Mouse (Mus musculus) midbrain, embryonic 14.5 days (tissue): ENCODE measurements at regions not wholly inside any gene's neighbourhood (a gene's known extent, or its start where the extent isn't known, plus 50 kb on each side); places are given as distances from the start of the nearest gene placed in this dataset.

Experiments
- ATAC-seq: fragments of 200-750 bp; cut with Nextera tagmentation; 2 replicates; pipeline ENCODE4 v1.8.0; 2017; ENCODE audit warnings: moderate number of reproducible peaks, moderate library complexity; ENCODE audit not compliant: low FRiP score, low TSS enrichment
- DNase-seq: peaks from one replicate; pipeline ENCODE4 v3.0.0-alpha.2; 2015
- H3K27ac ChIP-seq: fragments of 300-500 bp; sonication (generic); replicated peaks from 2 replicates; pipeline ENCODE4 v1.5.1; 2014; ENCODE audit warnings: mild to moderate bottlenecking, low read depth, low read length, moderate library complexity
- H3K27me3 ChIP-seq: fragments of 300-500 bp; sonication (generic); 2 replicates; pipeline ENCODE4 v1.6.1; 2014; ENCODE audit warnings: low read length, control low read depth, mixed read lengths; ENCODE audit not compliant: control insufficient read depth, insufficient read depth
- H3K36me3 ChIP-seq: fragments of 300-500 bp; sonication (generic); 2 replicates; pipeline ENCODE4 v1.6.1; 2014; ENCODE audit warnings: low read length, control low read depth; ENCODE audit not compliant: control insufficient read depth, insufficient read depth
- H3K4me1 ChIP-seq: fragments of 300-500 bp; sonication (generic); 2 replicates; pipeline ENCODE4 v1.6.1; 2014; ENCODE audit warnings: mild to moderate bottlenecking, antibody characterized with exemption, low read length, control low read depth; ENCODE audit not compliant: control insufficient read depth, insufficient read depth
- H3K4me2 ChIP-seq: fragments of 300-500 bp; sonication (generic); 2 replicates; pipeline ENCODE4 v1.6.1; 2014; ENCODE audit warnings: mild to moderate bottlenecking, low read length, moderate library complexity
- H3K4me3 ChIP-seq: fragments of 300-500 bp; sonication (generic); replicated peaks from 2 replicates; pipeline ENCODE4 v1.5.1; 2014; ENCODE audit warnings: low read depth, low read length
- H3K9ac ChIP-seq: fragments of 300-500 bp; sonication (generic); replicated peaks from 2 replicates; pipeline ENCODE4 v1.6.1; 2014; ENCODE audit warnings: mild to moderate bottlenecking, low read length, moderate library complexity
- H3K9me3 ChIP-seq: fragments of 300-500 bp; sonication (generic); 2 replicates; pipeline ENCODE4 v1.6.1; 2016; ENCODE audit warnings: low read length, control low read depth, mixed read lengths; ENCODE audit not compliant: control insufficient read depth
- WGBS: fragments of 180-500 bp; shearing (Covaris S2); extraction: QIAGEN DNeasy Blood & Tissue Kit; methylation state at CpG from one replicate; pipeline ENCODE4 v1.1.7; 2014; 5-methylcytosine and 5-hydroxymethylcytosine counted together

DNA sequence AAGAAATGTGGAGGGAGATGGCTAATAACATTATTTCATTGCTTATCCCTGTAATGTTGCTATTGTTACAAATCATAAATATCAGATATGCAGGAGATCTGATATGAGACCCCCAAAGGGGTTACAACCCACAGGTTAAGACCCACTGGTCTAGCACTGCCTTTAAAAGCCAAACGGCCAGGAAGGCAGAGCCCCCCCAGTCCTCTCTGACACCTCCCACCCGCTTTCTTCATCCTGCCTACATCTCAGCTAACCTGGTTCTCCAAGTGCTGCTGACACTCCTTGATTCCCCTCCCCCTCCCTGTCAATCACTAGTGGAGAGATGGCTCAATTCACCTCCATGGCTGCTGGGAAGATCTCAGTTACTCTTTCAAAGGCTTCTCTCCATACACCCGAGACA lies 94.9 kb downstream of the Tmem30b start:
- Histone ChIP-seq H3K4me3 (no peak overlapping the region), H3K36me3 (no peaks in the 10 kb centered on the region), H3K27me3 (no peaks in the 10 kb centered on the region), H3K9me3 (no peaks in the 10 kb centered on the region), H3K9ac (no peak overlapping the region), H3K4me2 (no peak overlapping the region), H3K27ac (no peak overlapping the region), H3K4me1 (no peaks in the 10 kb centered on the region)
- 66% methylated on average over 3 of the region's 3 CpGs for WGBS
- DNase-seq = no peak
- no peak for ATAC-seq

DNA sequence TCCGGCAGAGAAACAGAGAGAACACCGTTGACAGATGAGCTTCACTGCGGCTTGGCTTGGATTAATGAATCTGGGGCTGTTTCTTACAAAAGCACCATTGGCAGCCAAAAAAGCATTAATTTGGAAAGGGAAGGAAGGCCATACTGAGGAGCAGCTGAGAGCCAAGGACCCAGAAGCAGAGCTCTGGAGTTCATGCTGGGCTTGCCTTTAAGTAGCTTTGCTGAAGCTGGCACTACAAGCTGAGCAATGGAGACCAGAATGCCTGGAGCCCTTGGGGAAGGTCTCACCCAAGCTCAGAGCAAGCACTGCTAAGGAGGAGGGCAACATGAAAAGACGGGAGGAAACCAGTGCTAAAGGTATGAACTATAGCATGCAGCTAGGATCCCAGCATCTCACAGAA lies 95.7 kb downstream of the Tmem30b start:
- DNase-seq (no peak), ATAC-seq (no peak)
- H3K4me3 ChIP-seq = no peak overlapping the region
- H3K4me1 ChIP-seq = no peaks in the 10 kb centered on the region
- 83% methylated on average over 4 of the region's 4 CpGs for WGBS
- H3K4me2 ChIP-seq = no peak overlapping the region
- no peaks in the 10 kb centered on the region for H3K36me3 ChIP-seq
- H3K9ac ChIP-seq = no peak overlapping the region
- no peaks in the 10 kb centered on the region for H3K27me3 ChIP-seq
- no peak overlapping the region for H3K27ac ChIP-seq
- H3K9me3 ChIP-seq = no peaks in the 10 kb centered on the region

GRCm38 (mm10) chr12:73449911-73450520 lies 96.2 kb downstream of the Tmem30b start:
- WGBS = 50% methylated on average over 9 of the region's 9 CpGs

GRCm38 (mm10) chr12:73449069-73449468 lies 97.1 kb downstream of the Tmem30b start:
- Histone ChIP-seq H3K9me3 (no peaks in the 10 kb centered on the region), H3K4me1 (no peaks in the 10 kb centered on the region), H3K27me3 (no peaks in the 10 kb centered on the region), H3K9ac (no peak overlapping the region), H3K4me3 (no peak overlapping the region), H3K27ac (no peak overlapping the region), H3K4me2 (no peak overlapping the region), H3K36me3 (no peaks in the 10 kb centered on the region)
- ATAC-seq (no peak), DNase-seq (no peak)
- 82% methylated on average over 9 of the region's 9 CpGs for WGBS

More at GRCm38 (mm10) chr12:73449911-73450520, 96.2 kb downstream of the Tmem30b start:
- Histone ChIP-seq H3K4me2 (no peak overlapping the region), H3K27me3 (no peaks in the 10 kb centered on the region), H3K36me3 (no peaks in the 10 kb centered on the region), H3K9ac (no peak overlapping the region), H3K27ac (no peak overlapping the region), H3K4me1 (no peaks in the 10 kb centered on the region), H3K4me3 (no peak overlapping the region), H3K9me3 (no peaks in the 10 kb centered on the region)
- ATAC-seq (no peak), DNase-seq (peak; percentile 26)

- Histone ChIP-seq H3K27me3 (no peaks in the 10 kb centered on the region), H3K4me3 (no peak overlapping the region), H3K9me3 (no peaks in the 10 kb centered on the region), H3K4me1 (no peaks in the 10 kb centered on the region), H3K36me3 (no peaks in the 10 kb centered on the region), H3K4me2 (no peak overlapping the region), H3K9ac (no peak overlapping the region), H3K27ac (no peak overlapping the region)
- DNase-seq = no peak
- WGBS = 49% methylated on average over 10 of the region's 10 CpGs
- no peak for ATAC-seq
Measured at GRCm38 (mm10) chr12:73448388-73448965, 97.7 kb downstream of the Tmem30b start.

DNA sequence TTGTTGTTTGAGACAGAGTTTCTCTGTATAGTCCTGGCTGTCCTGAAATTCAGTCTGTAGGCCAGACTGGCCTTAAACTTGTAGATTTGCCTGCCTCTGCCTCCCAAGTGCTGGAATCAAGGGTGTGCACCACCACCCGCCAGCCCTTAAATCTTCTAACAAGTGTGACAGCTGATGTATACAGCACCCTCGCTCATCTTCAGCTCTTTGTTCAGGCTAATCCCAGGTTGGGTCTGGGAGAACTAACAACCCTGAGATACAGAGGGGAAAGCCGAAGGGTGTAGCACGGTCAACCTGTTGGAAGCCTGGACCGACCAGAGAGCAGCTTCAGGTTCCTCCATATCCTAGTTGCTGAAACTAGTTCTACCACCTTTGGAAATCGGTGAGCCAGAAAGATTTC lies 99.0 kb downstream of the Tmem30b start:
- Histone ChIP-seq H3K4me2 (no peak overlapping the region), H3K36me3 (no peaks in the 10 kb centered on the region), H3K27ac (no peak overlapping the region), H3K9me3 (no peaks in the 10 kb centered on the region), H3K27me3 (no peaks in the 10 kb centered on the region), H3K4me1 (no peaks in the 10 kb centered on the region), H3K4me3 (no peak overlapping the region), H3K9ac (no peak overlapping the region)
- no peak for DNase-seq
- 89% methylated on average over 6 of the region's 6 CpGs for WGBS
- no peak for ATAC-seq

DNA sequence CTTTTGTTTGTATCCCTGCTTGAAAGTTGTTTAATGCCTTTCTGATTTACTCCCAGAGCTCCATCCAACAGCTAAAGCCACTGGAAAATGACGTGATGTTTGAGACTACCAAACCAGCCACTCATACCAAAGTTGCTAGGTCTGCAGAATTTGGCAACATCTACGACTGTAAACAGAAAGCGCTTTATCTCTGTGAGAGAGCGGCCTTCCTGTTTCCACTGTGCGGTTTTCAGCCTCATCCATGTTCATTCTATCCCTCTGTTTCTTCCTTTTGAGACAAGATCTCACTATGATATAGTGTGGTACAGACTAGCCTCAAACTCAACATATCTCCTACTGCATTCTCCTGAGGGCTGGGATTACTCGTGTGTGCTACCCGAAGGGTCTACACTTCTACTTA lies 100.0 kb downstream of the Tmem30b start:
- Histone ChIP-seq H3K4me1 (no peaks in the 10 kb centered on the region), H3K27ac (no peak overlapping the region), H3K36me3 (no peaks in the 10 kb centered on the region), H3K27me3 (no peaks in the 10 kb centered on the region), H3K4me2 (no peak overlapping the region), H3K9me3 (no peaks in the 10 kb centered on the region), H3K4me3 (no peak overlapping the region), H3K9ac (no peak overlapping the region)
- DNase-seq (no peak), ATAC-seq (no peak)
- 95% methylated on average over 7 of the region's 7 CpGs for WGBS

DNA sequence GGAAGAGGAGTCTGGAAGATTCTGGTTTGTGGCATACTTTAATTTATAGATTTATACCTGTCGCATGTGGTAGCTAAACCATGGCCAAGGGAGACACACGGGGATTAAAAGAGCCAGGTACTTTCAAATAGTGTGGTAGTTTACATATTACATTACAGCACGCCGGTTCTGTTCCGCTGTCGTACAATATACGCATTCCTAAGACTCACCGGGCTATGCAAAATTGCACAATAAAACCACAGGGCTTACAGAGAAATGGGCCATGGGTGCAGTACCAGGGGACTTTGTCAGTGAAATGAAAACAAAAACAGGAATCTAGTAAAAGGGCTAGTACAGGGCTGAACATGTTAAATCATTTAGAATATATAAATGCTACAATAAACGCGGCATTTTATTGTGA lies 100.6 kb downstream of the Tmem30b start:
- WGBS = 91% methylated on average over 10 of the region's 10 CpGs
- no peak overlapping the region for H3K9ac ChIP-seq
- ATAC-seq = no peak

GRCm38 (mm10) chr12:73445128-73445527 lies 101.1 kb downstream of the Tmem30b start:
- DNase-seq = no peak
- no peak overlapping the region for H3K4me3 ChIP-seq
- WGBS = 74% methylated on average over 10 of the region's 10 CpGs

More for the DNA sequence above, 100.6 kb downstream of the Tmem30b start:
- no peak overlapping the region for H3K27ac ChIP-seq
- H3K4me1 ChIP-seq = no peaks in the 10 kb centered on the region
- DNase-seq = no peak
- no peak overlapping the region for H3K4me3 ChIP-seq
- H3K9me3 ChIP-seq = no peaks in the 10 kb centered on the region
- no peaks in the 10 kb centered on the region for H3K27me3 ChIP-seq
- no peaks in the 10 kb centered on the region for H3K36me3 ChIP-seq
- no peak overlapping the region for H3K4me2 ChIP-seq

More at GRCm38 (mm10) chr12:73445128-73445527, 101.1 kb downstream of the Tmem30b start:
- no peak overlapping the region for H3K27ac ChIP-seq
- ATAC-seq = no peak
- H3K4me1 ChIP-seq = no peaks in the 10 kb centered on the region
- H3K9me3 ChIP-seq = no peaks in the 10 kb centered on the region
- no peak overlapping the region for H3K9ac ChIP-seq
- H3K36me3 ChIP-seq = no peaks in the 10 kb centered on the region
- no peaks in the 10 kb centered on the region for H3K27me3 ChIP-seq
- H3K4me2 ChIP-seq = no peak overlapping the region
